Mouse (Mus musculus) cerebellum, postnatal 36 days (tissue): ENCODE results near the gene Mb.
"Not testable (repeated sequence)": the region's sequence is repeated elsewhere in the genome, so short reads cannot be mapped to it uniquely, and the experiment has no call there.

Experiments
- DNase-seq, 2 experiments: peaks; one replicate each; pipeline ENCODE4 v3.0.0; 2021 to 2022; ENCODE audit warnings: mixed read lengths in 2 of 2

Mb gene

DNA sequence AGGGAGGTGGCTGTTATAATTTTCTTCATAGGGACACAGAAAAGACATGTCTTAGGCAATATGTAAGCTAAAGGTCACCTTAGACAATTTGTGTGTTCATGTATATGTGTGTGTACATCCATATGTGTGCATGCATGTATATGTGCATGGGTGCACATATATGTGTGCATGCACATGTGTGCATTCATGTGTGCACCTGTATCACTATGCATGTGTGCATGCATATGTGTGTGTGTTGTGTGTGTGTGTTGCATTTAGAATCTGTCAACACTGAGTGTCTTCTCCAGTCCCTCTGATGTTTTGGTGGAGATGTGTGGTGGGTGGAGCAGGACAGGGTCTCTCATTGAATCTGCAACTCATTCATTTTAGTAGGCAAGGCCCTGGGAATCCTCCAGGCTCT lies 12.3 kb upstream of the Mb start:
- DNase-seq = no peak

GRCm38 (mm10) chr15:77059416-77059815 lies 8.9 kb upstream of the Mb start:
- not testable (repeated sequence) for DNase-seq

GRCm38 (mm10) chr15:77058566-77058965 lies 8.1 kb upstream of the Mb start:
- no peak for DNase-seq

GRCm38 (mm10) chr15:77056791-77057051 lies 6.3 kb upstream of the Mb start:
- no peak for DNase-seq

DNA sequence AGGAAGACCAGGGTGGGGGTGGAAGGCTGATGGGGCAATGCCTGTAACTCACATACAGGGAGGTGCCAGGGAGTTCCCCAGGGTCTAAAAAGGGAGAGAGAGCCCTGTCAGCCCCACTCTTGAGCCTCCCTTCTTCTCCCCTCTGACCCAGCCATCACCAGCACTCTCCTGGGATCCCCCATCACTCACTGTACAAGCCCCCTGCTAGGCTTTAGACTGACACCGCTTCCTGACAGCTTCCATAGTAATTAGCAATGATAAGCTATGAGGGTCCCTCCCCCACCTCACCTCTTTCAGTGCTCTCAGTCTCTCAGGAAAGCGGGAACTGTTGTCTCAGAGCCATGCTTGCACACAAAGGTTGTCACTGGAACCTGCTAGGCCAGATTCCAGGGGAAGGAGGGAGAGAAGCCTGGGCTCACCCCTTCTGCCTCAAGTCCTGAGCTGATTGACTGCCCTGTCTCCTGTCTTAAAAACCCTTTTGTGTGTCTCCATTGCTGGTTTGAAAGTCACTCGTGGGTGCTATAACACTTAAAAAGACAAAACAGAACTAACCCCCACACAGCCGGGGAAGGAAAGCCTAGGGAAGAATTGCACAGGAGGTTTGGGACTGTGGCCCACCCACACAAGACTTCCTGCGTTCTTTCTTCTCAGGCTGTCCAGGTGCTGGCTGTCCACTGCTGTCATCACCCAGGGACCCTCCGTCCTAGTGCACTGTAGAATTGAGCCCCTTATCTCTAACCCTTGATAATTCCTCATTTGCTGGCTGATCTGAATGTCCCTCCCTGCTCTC lies 5.7 kb upstream of the Mb start:
- DNase-seq = no peak

DNA sequence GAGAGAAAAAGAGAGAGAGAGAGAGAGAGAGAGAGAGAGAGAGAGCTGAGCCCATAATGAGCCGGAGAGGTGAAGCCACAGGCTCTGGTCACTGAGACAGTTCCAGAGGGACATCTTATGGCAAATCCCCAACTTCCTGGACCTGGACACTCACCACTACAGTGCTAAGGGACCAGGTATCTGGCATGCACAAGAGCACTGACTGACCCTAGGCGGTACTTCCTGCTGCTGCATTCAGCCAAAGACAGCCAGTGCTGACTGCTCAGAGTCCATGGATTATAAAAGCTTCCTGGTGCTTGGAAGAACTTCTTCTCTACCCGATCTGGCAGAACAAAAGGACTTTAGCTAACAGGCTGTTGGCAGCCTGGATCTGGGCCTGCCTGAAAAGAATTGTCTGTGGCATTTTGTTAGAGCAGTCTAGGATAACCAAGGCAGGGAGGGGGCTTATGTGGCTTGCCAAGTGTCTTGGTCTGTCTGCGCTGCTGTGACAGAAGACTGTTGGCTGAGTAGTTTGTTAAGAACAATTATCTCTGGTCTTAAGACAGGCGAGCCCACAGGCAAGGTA lies 4.2 kb upstream of the Mb start:
- no peak for DNase-seq

- DNase-seq = no peak
Observed at GRCm38 (mm10) chr15:77053021-77053420, 2.6 kb upstream of the Mb start.

DNA sequence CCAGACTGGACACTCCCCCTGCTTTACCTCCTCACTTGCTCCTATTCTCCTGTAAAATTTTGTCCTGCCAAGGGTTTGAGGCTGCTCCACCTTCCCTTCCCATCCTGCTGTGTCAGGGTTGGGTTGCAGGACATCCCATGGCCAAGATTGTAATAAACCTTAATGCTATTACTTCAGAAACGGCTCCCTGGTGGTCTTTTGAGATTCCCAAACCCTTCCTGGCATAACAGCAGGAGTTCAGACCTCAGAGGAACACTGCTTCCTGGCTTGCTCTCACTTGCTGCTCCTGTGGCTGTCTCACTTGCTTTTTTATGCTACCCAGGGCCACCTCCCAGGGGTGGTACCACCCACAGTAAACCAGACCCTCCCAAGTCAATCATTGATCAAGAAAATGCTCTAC lies 1.7 kb upstream of the Mb start:
- no peak for DNase-seq

DNA sequence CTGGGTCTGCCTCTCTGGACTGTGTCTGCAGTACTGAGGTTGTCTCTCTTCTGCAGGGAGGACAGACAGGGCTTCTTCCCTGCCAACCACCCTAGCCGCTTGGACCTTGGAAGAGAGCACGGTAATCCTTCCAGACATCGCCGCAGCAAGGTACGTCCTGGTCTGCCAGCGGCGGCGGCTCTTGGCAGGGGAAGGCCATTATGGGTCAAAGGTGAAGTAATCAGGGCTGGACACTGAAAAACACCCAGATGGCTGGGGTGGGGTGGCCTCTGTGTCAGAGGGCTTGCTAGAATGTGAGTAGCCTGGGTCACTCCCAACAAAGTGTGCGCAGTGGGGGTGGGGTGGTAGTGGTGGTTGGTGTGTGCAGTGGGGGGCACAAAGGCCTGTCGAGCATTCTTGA lies 4.9 kb downstream of the Mb start:
- DNase-seq = no peak

DNA sequence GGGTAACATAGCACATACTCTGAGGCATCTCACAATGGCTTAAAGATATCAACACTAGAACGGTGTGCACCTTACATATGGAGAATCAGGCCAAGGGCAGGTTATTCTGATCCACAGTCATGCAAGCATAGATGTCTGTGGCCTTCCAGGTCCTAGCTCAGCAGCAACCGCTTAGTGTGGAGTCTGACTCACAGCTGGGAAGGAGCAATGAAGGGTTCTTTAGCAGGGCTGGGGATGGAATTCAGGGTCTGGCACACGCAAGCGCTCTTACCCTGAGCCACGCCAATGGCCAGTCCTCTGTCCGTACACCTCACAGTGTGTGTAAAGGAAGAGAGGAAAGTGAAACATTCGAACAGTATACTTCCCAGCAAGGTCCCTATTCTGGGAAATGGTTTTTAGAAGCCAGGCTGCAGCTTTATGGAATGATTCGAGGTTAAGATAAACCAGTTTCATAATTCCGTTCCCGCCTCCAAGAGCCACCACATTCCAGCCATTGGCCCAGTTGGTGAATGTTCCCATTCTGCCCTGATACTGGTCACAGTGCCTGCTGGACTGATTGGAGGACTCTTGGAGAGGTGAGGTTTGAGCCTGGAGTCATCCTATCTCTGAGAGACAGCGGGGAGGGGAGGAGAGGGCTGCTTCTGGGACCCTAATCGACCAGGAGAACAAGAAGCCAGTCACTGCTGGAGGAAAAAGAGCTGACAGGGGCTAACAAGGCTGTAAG lies 5.7 kb downstream of the Mb start, which contains the start of gene Apol6:
Gene Apol6 (plus strand): TSS at position 133 of the 724 bp plus-strand sequence.
- DNase-seq = no peak

GRCm38 (mm10) chr15:77040784-77041183 lies 9.7 kb downstream of the Mb start:
- no peak for DNase-seq

GRCm38 (mm10) chr15:77039211-77039700 lies 11.2 kb downstream of the Mb start:
- DNase-seq = no peak

- no peak for DNase-seq
Observed at GRCm38 (mm10) chr15:77037278-77038161, 12.9 kb downstream of the Mb start.

DNA sequence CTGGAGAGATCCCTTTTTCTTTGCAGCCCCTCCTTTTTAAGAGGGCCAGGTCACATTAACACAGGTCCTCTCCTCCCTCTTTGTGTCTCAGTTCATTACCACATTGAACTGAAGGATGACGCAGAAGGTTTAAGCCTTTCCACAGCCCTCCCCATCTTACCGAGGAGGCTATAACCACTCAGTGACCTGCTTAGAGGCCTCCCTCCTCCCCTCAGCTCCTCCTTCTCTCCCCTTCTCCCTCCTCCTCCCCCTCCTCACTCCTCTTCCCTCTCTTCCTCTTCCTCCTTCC lies 13.5 kb downstream of the Mb start:
- no peak for DNase-seq

DNA sequence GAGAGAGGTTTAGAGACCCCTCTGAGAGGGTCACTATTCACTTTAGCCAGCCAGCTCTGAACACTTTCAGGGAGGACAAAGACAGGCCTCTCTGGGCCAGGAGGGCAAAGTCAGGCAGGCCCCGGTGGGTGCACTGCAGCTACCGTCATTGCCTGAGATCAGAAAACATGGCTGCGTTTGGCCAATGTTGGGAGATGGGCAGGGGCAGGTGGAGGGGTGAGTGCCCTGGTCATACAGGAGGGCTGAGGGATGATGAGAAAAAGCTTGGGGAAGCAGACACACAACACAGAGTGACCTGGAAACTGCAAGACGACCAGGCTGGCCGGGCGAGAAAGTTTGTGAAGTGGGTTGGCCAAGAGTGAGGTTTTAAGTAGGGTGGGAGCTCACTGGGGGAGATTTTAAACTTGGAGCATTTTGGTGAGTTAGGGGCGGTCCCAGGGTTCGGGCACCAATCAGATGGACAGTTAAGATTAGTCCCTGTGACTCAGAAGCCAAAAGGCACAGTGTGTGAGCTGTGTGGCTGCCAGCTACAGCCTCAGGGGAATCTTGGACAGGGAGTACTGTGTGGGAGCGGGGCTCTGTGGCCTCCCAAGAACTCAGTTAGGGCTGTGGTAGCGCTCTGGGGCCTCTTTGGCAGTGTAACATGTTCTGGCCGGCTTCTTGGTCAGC lies 14.0 kb downstream of the Mb start:
- peak; percentile 38 to 48 for DNase-seq

GRCm38 (mm10) chr15:77035643-77036042 lies 14.8 kb downstream of the Mb start:
- no peak for DNase-seq

DNA sequence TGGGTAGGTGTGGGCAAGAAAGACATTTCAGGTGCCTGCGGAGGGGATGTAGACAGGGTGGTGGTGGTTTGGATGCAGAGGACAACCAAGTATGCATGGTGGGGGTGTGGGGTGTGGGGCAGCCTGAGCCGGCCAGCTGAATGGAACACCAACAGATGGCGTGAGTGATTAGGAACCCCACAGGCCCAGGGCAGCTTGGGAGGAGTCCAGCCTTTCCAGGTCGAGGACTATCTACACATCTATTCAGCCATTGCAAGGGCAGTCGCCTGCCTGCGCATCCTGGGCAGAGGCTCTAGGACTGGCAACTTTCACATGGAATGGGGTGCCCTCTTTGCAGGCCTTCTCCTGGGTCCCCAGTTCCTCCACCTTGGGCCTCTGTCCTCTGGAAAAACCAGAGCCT lies 15.9 kb downstream of the Mb start:
- peak; percentile 83 to 86 for DNase-seq

GRCm38 (mm10) chr15:77031271-77031670 lies 19.2 kb downstream of the Mb start:
- DNase-seq = no peak

GRCm38 (mm10) chr15:77029331-77029991 lies 21.0 kb downstream of the Mb start:
- DNase-seq = peak; percentile 58 to 65

DNA sequence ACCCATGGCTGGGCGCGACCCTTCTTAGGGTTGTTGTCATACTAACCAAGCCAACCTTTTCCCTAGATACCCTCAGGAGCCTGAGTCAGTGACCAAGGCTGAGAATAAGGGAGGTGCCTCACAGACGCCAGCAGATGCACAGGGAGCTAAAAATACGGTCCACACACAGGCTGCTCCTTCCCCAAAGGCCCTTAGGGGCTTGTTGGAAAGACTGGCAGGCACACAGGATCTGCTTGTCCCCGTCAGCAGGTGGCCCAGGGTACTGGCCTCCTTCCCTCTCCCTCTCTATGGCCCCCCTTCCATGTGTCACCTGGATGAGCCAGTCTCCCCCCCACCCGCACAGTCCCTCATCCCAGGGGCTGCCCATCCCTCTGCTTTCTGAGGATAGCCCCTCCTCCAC lies 22.8 kb downstream of the Mb start:
- DNase-seq = no peak

- no peak for DNase-seq
Observed at GRCm38 (mm10) chr15:77027117-77027516, 23.4 kb downstream of the Mb start.
